Mouse (Mus musculus) MEL (cell line): ENCODE measurements at regions not wholly inside any gene's neighbourhood (a gene's known extent, or its start where the extent isn't known, plus 50 kb on each side); places are given as distances from the start of the nearest gene placed in this dataset.

Source experiments
- DNase-seq: peaks from one replicate; pipeline ENCODE4 v3.0.0; 2011; ENCODE audit warnings: low read depth, low spot score
- H3K27ac ChIP-seq: 2 replicates; pipeline ENCODE4 v1.5.1; 2012; ENCODE audit warnings: low read depth, mild to moderate bottlenecking, control low read depth, low read length, moderate library complexity; ENCODE audit not compliant: control insufficient read depth
- H3K27me3 ChIP-seq, 2 experiments: fragments of 150-350 bp in 1 of 2; sonication (generic) in 1 of 2; 2 replicates each; pipeline ENCODE4 v1.6.1; 2012; ENCODE audit warnings: low read length in 2 of 2, mild to moderate bottlenecking in 2 of 2, improper control_type of control experiment in 1 of 2, moderate library complexity in 1 of 2; ENCODE audit not compliant: insufficient read depth in 2 of 2, control insufficient read depth in 1 of 2
- H3K36me3 ChIP-seq, 2 experiments: 2 replicates each; pipeline ENCODE4 v1.6.1; 2012 to 2014; ENCODE audit warnings: low read length in 2 of 2, improper control_type of control experiment in 1 of 2, inconsistent platforms in 1 of 2, mild to moderate bottlenecking in 1 of 2; ENCODE audit not compliant: insufficient read depth in 2 of 2, control insufficient read depth in 1 of 2
- H3K4me1 ChIP-seq, 2 experiments: fragments of 150-350 bp in 1 of 2; sonication (generic) in 1 of 2; 2 replicates each; pipeline ENCODE4 v1.6.1; 2012; ENCODE audit warnings: low read length in 2 of 2, improper control_type of control experiment in 1 of 2, mild to moderate bottlenecking in 1 of 2; ENCODE audit not compliant: insufficient read depth in 2 of 2, control insufficient read depth in 1 of 2
- H3K4me3 ChIP-seq, 2 experiments: fragments of 150-350 bp in 1 of 2; sonication (generic) in 1 of 2; 2 replicates each; pipeline ENCODE4 v1.5.1; 2012; ENCODE audit warnings: low read depth in 2 of 2, low read length in 2 of 2, mild to moderate bottlenecking in 2 of 2, moderate library complexity in 2 of 2, control low read depth in 1 of 2, improper control_type of control experiment in 1 of 2; ENCODE audit not compliant: control insufficient read depth in 1 of 2, insufficient read depth in 1 of 2
- H3K79me2 ChIP-seq: 2 replicates; pipeline ENCODE4 v1.6.1; 2012; ENCODE audit warnings: mild to moderate bottlenecking, low read length, moderate library complexity; ENCODE audit not compliant: control insufficient read depth, poor library complexity, insufficient read depth
- H3K9ac ChIP-seq: 2 replicates; pipeline ENCODE4 v1.6.1; 2012; ENCODE audit warnings: low read depth, mild to moderate bottlenecking, control low read depth, low read length, moderate library complexity; ENCODE audit not compliant: control insufficient read depth, poor library complexity, severe bottlenecking
- H3K9me3 ChIP-seq: fragments of 150-350 bp; sonication (generic); replicated peaks from 2 replicates; pipeline ENCODE4 v1.6.1; 2012; ENCODE audit warnings: mild to moderate bottlenecking, low read length, improper control_type of control experiment, moderate library complexity; ENCODE audit not compliant: insufficient read depth
- CTCF ChIP-seq, 3 experiments: IDR thresholded peaks in 2 of 3; conservative IDR thresholded peaks in 1 of 3; 2 replicates each; pipeline ENCODE4 v1.5.1; 2011 to 2012; ENCODE audit warnings: low read length in 3 of 3, low read depth in 2 of 3, mild to moderate bottlenecking in 2 of 3, improper control_type of control experiment in 1 of 3, inconsistent platforms in 1 of 3, mixed read lengths in 1 of 3, moderate library complexity in 1 of 3; ENCODE audit not compliant: control insufficient read depth in 1 of 3, insufficient read depth in 1 of 3, poor library complexity in 1 of 3, severe bottlenecking in 1 of 3
- E2F4 ChIP-seq: IDR thresholded peaks from 2 replicates; pipeline ENCODE4 v1.6.1; 2011; ENCODE audit warnings: low read depth, low read length, improper control_type of control experiment, borderline replicate concordance
- ELF1 ChIP-seq: IDR thresholded peaks from 2 replicates; pipeline ENCODE4 v1.6.1; 2014; ENCODE audit warnings: low read depth, mild to moderate bottlenecking, inconsistent platforms, low read length, improper control_type of control experiment, moderate library complexity
- EP300 ChIP-seq, 2 experiments: IDR thresholded peaks; 2 replicates each; pipeline ENCODE4 v1.6.1; 2011; ENCODE audit warnings: improper control_type of control experiment in 2 of 2, low read length in 2 of 2, low read depth in 1 of 2, mild to moderate bottlenecking in 1 of 2
- HCFC1 ChIP-seq: IDR thresholded peaks from 2 replicates; pipeline ENCODE4 v1.6.1; 2012; ENCODE audit warnings: low read depth, mild to moderate bottlenecking, inconsistent platforms, low read length, improper control_type of control experiment, moderate library complexity
- JUND ChIP-seq: IDR thresholded peaks from 2 replicates; pipeline ENCODE4 v1.6.1; 2011; ENCODE audit warnings: low read depth, mild to moderate bottlenecking, improper control_type of control experiment, low read length
- KAT2A ChIP-seq: conservative IDR thresholded peaks from 2 replicates; pipeline ENCODE4 v1.6.1; 2012; ENCODE audit warnings: low read depth, low read length, improper control_type of control experiment, inconsistent platforms
- MAFK ChIP-seq: IDR thresholded peaks from 2 replicates; pipeline ENCODE4 v1.6.1; 2011; ENCODE audit warnings: low read depth, mild to moderate bottlenecking, low read length, improper control_type of control experiment, borderline replicate concordance
- MAZ ChIP-seq: IDR thresholded peaks from 2 replicates; pipeline ENCODE4 v1.6.1; 2012; ENCODE audit warnings: low read depth, mild to moderate bottlenecking, inconsistent platforms, low read length, improper control_type of control experiment
- MXI1 ChIP-seq: IDR thresholded peaks from 2 replicates; pipeline ENCODE4 v1.6.1; 2011; ENCODE audit warnings: mild to moderate bottlenecking, low read depth, low read length, improper control_type of control experiment
- MYB ChIP-seq: IDR thresholded peaks from 2 replicates; pipeline ENCODE4 v1.6.1; 2011; ENCODE audit warnings: mild to moderate bottlenecking, low read depth, low read length, improper control_type of control experiment
- MYC ChIP-seq: IDR thresholded peaks from 2 replicates; pipeline ENCODE4 v1.6.1; 2011; ENCODE audit warnings: low read depth, mild to moderate bottlenecking, low read length, improper control_type of control experiment, moderate library complexity
- NELFE ChIP-seq: IDR thresholded peaks from 2 replicates; pipeline ENCODE4 v1.6.1; 2011; ENCODE audit warnings: low read depth, low read length, improper control_type of control experiment
- POLR2AphosphoS2 ChIP-seq: IDR thresholded peaks from 2 replicates; pipeline ENCODE4 v1.6.1; 2011; ENCODE audit warnings: low read length, improper control_type of control experiment
- SIN3A ChIP-seq: IDR thresholded peaks from 2 replicates; pipeline ENCODE4 v1.6.1; 2012; ENCODE audit warnings: low read length, improper control_type of control experiment, inconsistent platforms
- SMC3 ChIP-seq: IDR thresholded peaks from 2 replicates; pipeline ENCODE4 v1.6.1; 2011; ENCODE audit warnings: low read depth, low read length, improper control_type of control experiment
- TAL1 ChIP-seq: IDR thresholded peaks from 2 replicates; pipeline ENCODE4 v1.6.1; 2012; ENCODE audit warnings: mild to moderate bottlenecking, inconsistent platforms, low read length, moderate library complexity, mixed read lengths
- TBP ChIP-seq: IDR thresholded peaks from 2 replicates; pipeline ENCODE4 v1.8.0; 2011; ENCODE audit warnings: low read depth, low read length, improper control_type of control experiment
- UBTF ChIP-seq: IDR thresholded peaks from 2 replicates; pipeline ENCODE4 v1.6.1; 2012; ENCODE audit warnings: low read depth, mild to moderate bottlenecking, inconsistent platforms, low read length, improper control_type of control experiment, moderate library complexity, borderline replicate concordance; ENCODE audit not compliant: insufficient read depth
- ZC3H11A ChIP-seq: IDR thresholded peaks from 2 replicates; pipeline ENCODE4 v1.6.1; 2012; ENCODE audit warnings: low read depth, mild to moderate bottlenecking, inconsistent platforms, low read length, improper control_type of control experiment
- ZKSCAN1 ChIP-seq: IDR thresholded peaks from 2 replicates; pipeline ENCODE4 v1.6.1; 2012; ENCODE audit warnings: low read depth, mild to moderate bottlenecking, inconsistent platforms, low read length, improper control_type of control experiment, moderate library complexity
- ZMIZ1 ChIP-seq: IDR thresholded peaks from 2 replicates; pipeline ENCODE4 v1.6.1; 2012; ENCODE audit warnings: low read depth, mild to moderate bottlenecking, inconsistent platforms, low read length, improper control_type of control experiment, moderate library complexity

DNA sequence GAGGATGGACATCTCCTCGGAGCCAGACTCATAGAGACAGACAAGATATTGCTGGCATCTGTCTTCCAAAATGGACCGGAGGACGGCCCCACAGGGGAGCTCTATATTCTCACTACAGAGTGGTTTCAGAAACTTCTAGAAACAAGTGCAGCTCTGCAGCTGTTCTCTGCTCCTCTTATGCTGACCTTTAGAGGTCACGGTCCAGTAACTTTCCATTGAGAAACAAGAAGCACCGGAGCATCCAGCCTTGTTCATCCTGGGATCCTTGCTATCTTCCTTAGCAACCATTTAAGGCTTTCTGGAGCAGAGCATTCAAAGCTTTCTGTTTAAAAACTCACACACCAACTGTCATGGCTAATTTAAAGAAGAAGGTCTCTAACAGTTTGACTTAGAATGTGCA is 94.7 kb upstream of the Tcerg1l start:
- no peak for TF ChIP-seq TBP
- TF ChIP-seq MYB = no peak
- no peak for TF ChIP-seq TAL1
- no peak for TF ChIP-seq JUND
- no peak for TF ChIP-seq POLR2AphosphoS2
- no peak for TF ChIP-seq UBTF
- no peak for TF ChIP-seq MYC
- no peak for TF ChIP-seq SIN3A
- no peak for TF ChIP-seq EP300 (IDR thresholded peaks at IDR 0.05; ENCODE audit: low read depth in 1 of 2, low read length in 2 of 2)
- no peak for TF ChIP-seq ZKSCAN1
- TF ChIP-seq CTCF (IDR thresholded peaks at IDR 0.05 in 2 of 3, conservative IDR thresholded peaks at IDR 0.05 in 1 of 3; ENCODE audit: control insufficient read depth in 1 of 3, insufficient read depth in 1 of 3, low read depth in 2 of 3, low read length in 3 of 3, poor library complexity in 1 of 3, severe bottlenecking in 1 of 3) = no peak
- TF ChIP-seq KAT2A = no peak
- no peak for TF ChIP-seq MAFK
- TF ChIP-seq ZMIZ1 = no peak
- no peak for TF ChIP-seq ELF1
- TF ChIP-seq, all 39 proteins: peak for 0
- H3K4me3 ChIP-seq = no peak overlapping the region
- no peak for DNase-seq
- no peaks in the 10 kb centered on the region for H3K27me3 ChIP-seq
- no peak overlapping the region for H3K9ac ChIP-seq
- no peaks in the 10 kb centered on the region for H3K9me3 ChIP-seq
- H3K36me3 ChIP-seq = no peaks in the 10 kb centered on the region
- H3K4me1 ChIP-seq = no peaks in the 10 kb centered on the region
- no peaks in the 10 kb centered on the region for H3K79me2 ChIP-seq
- no peak overlapping the region for H3K27ac ChIP-seq

DNA sequence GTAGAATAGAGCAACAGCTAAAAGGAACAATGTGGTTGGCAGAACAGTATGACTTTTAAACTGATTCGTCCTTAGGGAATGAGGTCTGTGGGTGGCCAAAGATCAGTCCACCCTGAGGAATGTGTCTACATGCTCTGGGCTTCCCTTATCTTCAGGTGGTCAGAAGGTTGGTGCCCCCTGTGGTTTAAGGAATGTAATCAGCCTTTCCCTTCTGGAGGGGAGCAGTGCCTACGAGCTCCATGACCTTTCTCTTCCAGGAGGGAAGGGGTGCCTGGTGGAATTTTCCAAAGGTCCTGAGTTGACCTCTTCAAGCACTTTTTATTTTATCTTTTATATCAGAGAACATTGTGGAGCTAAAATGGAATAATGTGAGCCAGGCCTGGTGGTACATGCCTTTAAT is 91.9 kb upstream of the Tcerg1l start:
- Histone ChIP-seq H3K4me1 (no peaks in the 10 kb centered on the region), H3K36me3 (no peaks in the 10 kb centered on the region), H3K79me2 (no peaks in the 10 kb centered on the region), H3K9me3 (no peaks in the 10 kb centered on the region), H3K4me3 (no peak overlapping the region), H3K9ac (no peak overlapping the region), H3K27me3 (no peaks in the 10 kb centered on the region), H3K27ac (no peak overlapping the region)
- TF ChIP-seq CTCF (IDR thresholded peaks at IDR 0.05 in 2 of 3, conservative IDR thresholded peaks at IDR 0.05 in 1 of 3; ENCODE audit: control insufficient read depth in 1 of 3, insufficient read depth in 1 of 3, low read depth in 2 of 3, low read length in 3 of 3, poor library complexity in 1 of 3, severe bottlenecking in 1 of 3) = no peak
- no peak for TF ChIP-seq MAZ
- TF ChIP-seq TAL1 = no peak
- TF ChIP-seq MXI1 = no peak
- no peak for TF ChIP-seq E2F4
- no peak for TF ChIP-seq ZMIZ1
- TF ChIP-seq KAT2A = no peak
- no peak for TF ChIP-seq SMC3
- no peak for TF ChIP-seq HCFC1
- no peak for TF ChIP-seq NELFE
- no peak for TF ChIP-seq ZC3H11A
- TF ChIP-seq TBP = no peak
- DNase-seq = no peak
